In the genomic region with DNA sequence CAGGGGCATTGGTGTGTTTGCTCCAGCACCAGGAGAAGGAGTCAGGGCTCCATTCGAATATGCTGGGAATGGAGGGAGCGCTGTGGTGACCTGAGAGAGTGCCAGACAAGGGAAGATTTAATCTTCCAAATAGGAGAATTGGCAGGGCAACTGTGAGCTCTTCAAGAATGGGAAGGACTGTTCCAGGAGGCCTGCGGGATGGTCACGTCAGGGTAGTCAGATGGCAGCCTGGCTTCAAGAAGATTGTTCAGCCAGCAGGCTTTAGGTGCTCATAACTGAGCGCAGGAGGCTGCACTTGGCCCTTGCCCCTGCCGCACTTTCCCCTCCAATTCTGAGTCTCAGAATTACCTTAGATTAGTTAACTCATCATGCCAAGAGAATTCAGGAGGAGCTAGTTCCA, we compare ENCODE assay signal across 24 mouse cellular contexts. TPM values are rescaled to one million over a fixed set of nuclear protein-coding genes. Genes with fewer than 3 reads are reported as not detected.
DNase-seq lines count a peak whose midpoint lies in the region; TF ChIP-seq lines count a peak whose summit lies in the region.
"Had no signal": no experiment of that assay in that cellular context is flagged by ENCODE, and none has a peak within 500 bp of the region (broad histone marks: within the 10 kb centered on the region; RNA-seq: fewer than 3 reads in every experiment).

No protein-coding gene starts in this region.

- H3K27me3 ChIP-seq in cerebellum, adult 2 months (ENCODE audit: control insufficient read depth, insufficient read depth, low read length): no peaks in the 10 kb centered on the region; the same call in 1 of the 2 replicates
- no peaks in the 10 kb centered on the region for H3K27me3 ChIP-seq in limb, embryonic 10.5 days (ENCODE audit: low read depth, poor library complexity, severe bottlenecking)
- H3K27me3 ChIP-seq: embryonic facial prominence, embryonic 12.5 days; embryonic facial prominence, embryonic 15.5 days; forebrain, embryonic 12.5 days; forebrain, embryonic 15.5 days; heart, embryonic 13.5 days had no signal

- no peak for TF ChIP-seq POLR2A in cerebellum, adult 2 months (IDR thresholded peaks at IDR 0.05; ENCODE audit: borderline replicate concordance, insufficient read depth, low read length)

- H3K27ac ChIP-seq in cerebellum, adult 2 months (ENCODE audit: insufficient read depth, low read length): no peak overlapping the region
- H3K27ac ChIP-seq in gastrocnemius, adult 2 months: no peak overlapping the region
- no peak overlapping the region for H3K27ac ChIP-seq in limb, embryonic 10.5 days
- H3K27ac ChIP-seq: embryonic facial prominence, embryonic 12.5 days; embryonic facial prominence, embryonic 15.5 days; forebrain, embryonic 12.5 days; forebrain, embryonic 15.5 days; heart, adult 2 months; heart, embryonic 10.5 days; heart, embryonic 13.5 days; hindbrain, embryonic 14.5 days; hindbrain, postnatal 0 days had no signal

- no peak overlapping the region for H3K4me3 ChIP-seq in cerebellum, adult 2 months (replicated peaks; ENCODE audit: insufficient read depth, low read depth, low read length)
- H3K4me3 ChIP-seq in gastrocnemius, adult 2 months: no peak overlapping the region
- H3K4me3 ChIP-seq in limb, embryonic 10.5 days: no peak overlapping the region
- H3K4me3 ChIP-seq: embryonic facial prominence, embryonic 12.5 days; embryonic facial prominence, embryonic 15.5 days; forebrain, embryonic 12.5 days; forebrain, embryonic 15.5 days; heart, adult 2 months; heart, embryonic 10.5 days; heart, embryonic 13.5 days had no signal

- H3K9me3 ChIP-seq in limb, embryonic 10.5 days (replicated peaks): no peaks in the 10 kb centered on the region
- H3K9me3 ChIP-seq: embryonic facial prominence, embryonic 12.5 days; embryonic facial prominence, embryonic 15.5 days; forebrain, embryonic 12.5 days; forebrain, embryonic 15.5 days; heart, embryonic 10.5 days; heart, embryonic 13.5 days had no signal

- intact Hi-C loops in gastrocnemius, adult 2 months (cut with DNase I): no loop called here

- TF ChIP-seq CTCF in cerebellum, adult 2 months (IDR thresholded peaks at IDR 0.05; ENCODE audit: borderline replicate concordance, insufficient read depth, low read depth, low read length): no peak
- TF ChIP-seq CTCF in gastrocnemius, adult 2 months (IDR thresholded peaks at IDR 0.05): no peak

- H3K4me1 ChIP-seq in cerebellum, adult 2 months (ENCODE audit: control insufficient read depth, insufficient read depth, low read length): peaks cover 4% of the 10 kb centered on the region; the same call in 1 of the 2 replicates
- no peaks in the 10 kb centered on the region; the same call in 1 of the 2 replicates for H3K4me1 ChIP-seq in limb, embryonic 10.5 days
- H3K4me1 ChIP-seq: embryonic facial prominence, embryonic 12.5 days; embryonic facial prominence, embryonic 15.5 days; forebrain, embryonic 12.5 days; forebrain, embryonic 15.5 days; heart, embryonic 10.5 days; heart, embryonic 13.5 days had no signal

- peak; percentile 52 to 68 for DNase-seq in cerebellum, adult 2 months
- no peak for DNase-seq in cerebellum, postnatal 4 days (ENCODE audit: low spot score in 2 of 2)
- DNase-seq in brain, adult 2 months (ENCODE audit: low read depth, low spot score): peak; percentile 47
- peak; percentile 72 to 81 for DNase-seq in cerebellum, postnatal 10 days
- peak; percentile 32 to 44 for DNase-seq in cerebellum, postnatal 36 days
- DNase-seq in gastrocnemius, adult 2 months: no peak
- DNase-seq in limb, embryonic 10.5 days (ENCODE audit: low spot score): no peak
- DNase-seq: adrenal gland, adult 8-10 months; adrenal gland, postnatal 25 days; gastrocnemius, postnatal 10 days; gastrocnemius, postnatal 36 days; heart, adult 2 months; heart, postnatal 14 days; heart, postnatal 4 days; kidney, adult 18-20 months had no signal

- H3K36me3 ChIP-seq in limb, embryonic 10.5 days: no peaks in the 10 kb centered on the region
- H3K36me3 ChIP-seq: embryonic facial prominence, embryonic 12.5 days; embryonic facial prominence, embryonic 15.5 days; forebrain, embryonic 12.5 days; forebrain, embryonic 15.5 days; heart, embryonic 10.5 days; heart, embryonic 13.5 days had no signal

- WGBS in cerebellum, adult 2 months: 42% methylated on average over 6 of the region's 6 CpGs
- 87% methylated on average over 6 of the region's 6 CpGs for WGBS in limb, embryonic 10.5 days

RNA-seq across cellular contexts. Expression of a gene that starts 36.2 kb away (rescaled TPM):
- 0.80 and 0.92 TPM in 2 replicates for polyA plus RNA-seq in cerebellum, adult 2 months (2012; rRNA removed)
- under 1 TPM; 0.20 to 0.28 TPM for total RNA-seq in gastrocnemius, adult 2 months (2021)
- polyA plus RNA-seq in limb, embryonic 10.5 days (2016; fragmentation: Nextera tagmentation; extraction: Ambion mirVana): 2.7 and 3.2 TPM in 2 replicates
- total RNA-seq: adrenal gland, postnatal 25 days; common myeloid progenitor, adult 5-6 weeks had no signal

Comparison
In these comparisons a context has a peak if more than half of its experiments do, and no peak if none do; other contexts are left out.
1. DNase-seq: peak in cerebellum, adult 2 months (2 of 2), brain, adult 2 months (single experiment), cerebellum, postnatal 10 days (2 of 2) and cerebellum, postnatal 36 days (2 of 2); none in cerebellum, postnatal 4 days (0 of 2), gastrocnemius, adult 2 months (single experiment) and limb, embryonic 10.5 days (single experiment).